Mouse (Mus musculus) cerebellum, adult 2 months (tissue): ENCODE results near the gene Glod4.

Source experiments
- CTCF ChIP-seq: fragments of 200-500 bp; IDR thresholded peaks from 2 replicates; pipeline ENCODE4 v1.5.1; 2011; ENCODE audit warnings: low read depth, mild to moderate bottlenecking, control low read depth, low read length, moderate library complexity, borderline replicate concordance; ENCODE audit not compliant: insufficient read depth
- POLR2A ChIP-seq: fragments of 200-500 bp; IDR thresholded peaks from 2 replicates; pipeline ENCODE4 v1.6.1; 2011; ENCODE audit warnings: low read length, control low read depth, borderline replicate concordance; ENCODE audit not compliant: insufficient read depth

- TF ChIP-seq CTCF: no peak
- TF ChIP-seq POLR2A: no peak
These were observed 122.4 kb downstream of the Glod4 start for GRCm38 (mm10) chr11:76121086-76121485.
